Mouse (Mus musculus) small intestine, adult 2 months (tissue): ENCODE results near the gene Ntrk3.

ENCODE experiments used
- CTCF ChIP-seq: fragments of 200-500 bp; IDR thresholded peaks from 2 replicates; pipeline ENCODE4 v1.5.1; 2012; ENCODE audit warnings: low read depth, mild to moderate bottlenecking, control low read depth, inconsistent platforms, low read length, moderate library complexity, mixed read lengths; ENCODE audit not compliant: insufficient replicate concordance, insufficient read length; ENCODE audit errors: extremely low read depth
- POLR2A ChIP-seq: fragments of 200-500 bp; IDR thresholded peaks from 2 replicates; pipeline ENCODE4 v1.6.1; 2012; ENCODE audit warnings: low read depth, mild to moderate bottlenecking, control low read depth, inconsistent platforms, low read length, moderate library complexity

DNA sequence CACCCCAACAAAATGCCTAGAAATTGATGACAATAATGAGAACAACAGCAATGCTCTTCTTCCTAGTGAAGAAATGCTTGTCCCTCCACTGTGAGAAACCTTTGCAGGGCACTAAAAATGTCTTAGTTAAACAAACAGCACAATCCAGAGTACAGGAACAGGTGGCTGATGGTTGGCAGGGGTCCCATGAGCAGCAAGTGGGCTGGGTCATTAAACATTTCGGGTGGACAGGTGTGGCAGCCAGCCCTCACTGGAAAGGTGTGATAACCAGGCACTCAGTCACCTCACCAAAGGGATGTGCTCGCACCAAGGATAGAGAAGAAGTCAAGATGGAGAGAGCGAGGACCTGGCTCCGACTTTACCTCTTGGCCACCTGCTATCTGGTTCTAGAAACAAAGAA lies 306.2 kb downstream of the Ntrk3 start:
- TF ChIP-seq CTCF (no peak), POLR2A (no peak)
